Mouse (Mus musculus) testis, adult 2 months (tissue): Measurements from ENCODE around the gene Cep112. TPM values are rescaled to one million over a fixed set of nuclear protein-coding genes. Genes with fewer than 3 reads are reported as not detected.

Experiments
- H3K27ac ChIP-seq: fragments of 200-500 bp; 2 replicates; pipeline ENCODE4 v1.5.1; 2012; ENCODE audit warnings: low read depth, low read length; ENCODE audit not compliant: control insufficient read depth, insufficient read depth
- H3K27me3 ChIP-seq: fragments of 200-500 bp; 2 replicates; pipeline ENCODE4 v1.6.1; 2012; ENCODE audit warnings: mild to moderate bottlenecking, low read length, moderate library complexity; ENCODE audit not compliant: control insufficient read depth, insufficient read depth
- H3K36me3 ChIP-seq: fragments of 200-500 bp; 2 replicates; pipeline ENCODE4 v1.6.1; 2012; ENCODE audit warnings: mild to moderate bottlenecking, low read length; ENCODE audit not compliant: control insufficient read depth, insufficient read depth
- H3K4me1 ChIP-seq: fragments of 200-500 bp; 2 replicates; pipeline ENCODE4 v1.6.1; 2012; ENCODE audit warnings: low read length; ENCODE audit not compliant: control insufficient read depth, insufficient read depth
- H3K4me3 ChIP-seq: fragments of 200-500 bp; 2 replicates; pipeline ENCODE4 v1.5.1; 2012; ENCODE audit warnings: low read depth, mild to moderate bottlenecking, low read length, moderate library complexity, mixed read lengths; ENCODE audit not compliant: control insufficient read depth
- CTCF ChIP-seq: fragments of 200-500 bp; IDR thresholded peaks from 2 replicates; pipeline ENCODE4 v1.5.1; 2012; ENCODE audit warnings: low read depth, mild to moderate bottlenecking, inconsistent platforms, low read length, moderate library complexity; ENCODE audit not compliant: control insufficient read depth, insufficient read depth, insufficient replicate concordance
- POLR2A ChIP-seq: fragments of 200-500 bp; IDR thresholded peaks from 2 replicates; pipeline ENCODE4 v1.6.1; 2012; ENCODE audit warnings: low read depth, mild to moderate bottlenecking, inconsistent platforms, low read length, moderate library complexity; ENCODE audit not compliant: control insufficient read depth
- polyA plus RNA-seq: library from polyadenylated mRNA; depleted of rRNA; stranded (reverse); fragments of >200 nt; gene quantifications from 2 replicates; pipeline ENCODE4 v1.2.3, GENCODE M21; 2012

Cep112 gene
- polyA plus RNA-seq, 1 experiment = 127 TPM

DNA sequence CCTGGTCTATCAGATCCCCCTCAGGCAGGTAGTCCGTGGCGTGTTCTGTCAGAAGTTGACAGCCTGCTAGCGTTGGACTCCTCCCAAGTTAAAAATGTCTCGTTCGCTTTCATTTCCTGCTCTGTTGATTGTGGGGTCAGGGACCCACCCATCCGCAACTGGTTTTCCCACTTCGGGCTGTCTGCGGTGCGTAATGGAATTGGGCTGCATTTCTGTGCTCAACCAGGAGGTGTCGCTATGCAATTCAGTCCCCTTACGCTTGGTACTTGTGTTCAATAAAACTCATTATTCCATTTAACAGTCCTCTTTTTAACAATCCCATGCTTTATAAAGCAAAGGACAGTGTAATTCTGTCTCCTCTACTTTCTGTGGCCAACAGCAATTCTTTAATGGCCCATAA, 464.1 kb downstream of the Cep112 start:
- H3K36me3 ChIP-seq = no peaks in the 10 kb centered on the region
- H3K27ac ChIP-seq = no peak overlapping the region
- H3K27me3 ChIP-seq = no peaks in the 10 kb centered on the region
- peaks cover 30% of the 10 kb centered on the region for H3K4me1 ChIP-seq
- TF ChIP-seq CTCF = peak; percentile 50; the same call in 1 of the 2 replicates
- no peak for TF ChIP-seq POLR2A
- H3K4me3 ChIP-seq = peak overlapping the region; percentile 33; the same call in 1 of the 2 replicates

- TF ChIP-seq POLR2A (no peak), CTCF (no peak)
- Histone ChIP-seq H3K4me1 (peaks cover 26% of the 10 kb centered on the region), H3K4me3 (peak overlapping the region; percentile 76), H3K27ac (peak overlapping the region; percentile 77), H3K27me3 (no peaks in the 10 kb centered on the region), H3K36me3 (no peaks in the 10 kb centered on the region)
These were observed 465.6 kb downstream of the Cep112 start for GRCm38 (mm10) chr11:108890544-108890943.

- TF ChIP-seq CTCF (no peak), POLR2A (peak; percentile 26; the same call in 1 of the 2 replicates)
- Histone ChIP-seq H3K36me3 (no peaks in the 10 kb centered on the region), H3K4me3 (peak overlapping the region; percentile 83), H3K27me3 (no peaks in the 10 kb centered on the region), H3K4me1 (peaks cover 22% of the 10 kb centered on the region), H3K27ac (peak overlapping the region; percentile 82)
These were observed 466.3 kb downstream of the Cep112 start for GRCm38 (mm10) chr11:108891111-108891870.

GRCm38 (mm10) chr11:108891871-108892380, 466.9 kb downstream of the Cep112 start:
- peak overlapping the region; percentile 83 for H3K4me3 ChIP-seq
- H3K36me3 ChIP-seq = no peaks in the 10 kb centered on the region
- peak overlapping the region; percentile 42 for H3K27ac ChIP-seq
- peaks cover 22% of the 10 kb centered on the region for H3K4me1 ChIP-seq
- TF ChIP-seq CTCF (no peak), POLR2A (no peak)
- no peaks in the 10 kb centered on the region for H3K27me3 ChIP-seq

DNA sequence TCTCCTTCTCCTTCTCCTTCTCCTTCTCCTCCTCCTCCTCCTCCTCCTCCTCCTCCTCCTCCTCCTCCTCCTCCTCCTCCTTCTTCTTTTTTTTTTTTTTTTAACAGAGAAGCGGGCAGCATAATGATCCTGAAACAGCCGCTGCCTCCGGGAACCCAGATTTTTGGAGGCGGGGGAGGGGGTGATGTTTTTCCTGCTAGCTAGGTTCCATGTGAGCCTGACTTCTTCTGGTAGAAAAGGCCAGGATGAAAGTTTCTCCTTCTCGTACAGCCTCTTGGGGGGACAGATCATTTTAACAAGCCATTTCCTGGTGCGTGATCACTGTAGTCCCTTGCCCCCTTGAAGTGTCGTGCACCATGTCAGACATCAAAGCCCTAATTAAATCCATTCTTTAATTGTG, 467.4 kb downstream of the Cep112 start:
- Histone ChIP-seq H3K36me3 (no peaks in the 10 kb centered on the region), H3K27ac (no peak overlapping the region; the same call in 1 of the 2 replicates), H3K4me1 (peaks cover 22% of the 10 kb centered on the region), H3K4me3 (peak overlapping the region; percentile 27), H3K27me3 (no peaks in the 10 kb centered on the region)
- no peak for TF ChIP-seq CTCF
- no peak for TF ChIP-seq POLR2A

DNA sequence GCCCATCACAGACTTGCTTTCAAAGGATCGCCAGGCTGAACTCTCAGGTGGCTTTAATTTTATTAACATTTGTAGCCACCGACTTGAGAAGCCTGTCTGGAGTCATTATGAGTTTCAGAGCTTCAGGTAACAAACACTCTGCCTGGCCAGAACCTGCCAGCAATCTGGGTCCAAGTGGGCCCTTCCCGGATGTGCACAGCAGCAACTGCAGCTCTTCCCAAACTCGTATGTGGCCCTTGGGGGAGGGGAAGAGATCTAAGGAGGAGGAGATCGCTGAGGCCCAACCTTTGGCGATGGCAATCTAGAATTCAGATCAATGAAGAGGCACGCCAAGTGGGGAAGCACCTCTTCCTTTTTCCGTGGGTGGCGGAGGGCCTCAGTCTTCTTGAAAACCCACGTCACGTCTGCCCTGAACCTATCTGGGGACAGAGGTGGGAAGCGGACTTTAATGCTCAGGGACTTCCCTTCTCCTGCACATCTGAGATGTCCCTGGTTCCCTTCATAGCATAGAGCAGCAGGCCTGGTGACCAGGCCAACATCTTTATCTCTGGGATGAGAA, 468.3 kb downstream of the Cep112 start:
- Histone ChIP-seq H3K4me1 (peaks cover 22% of the 10 kb centered on the region), H3K27me3 (no peaks in the 10 kb centered on the region), H3K27ac (no peak overlapping the region), H3K4me3 (no peak overlapping the region), H3K36me3 (no peaks in the 10 kb centered on the region)
- no peak for TF ChIP-seq POLR2A
- TF ChIP-seq CTCF = no peak

- no peak overlapping the region for H3K4me3 ChIP-seq
- no peaks in the 10 kb centered on the region for H3K27me3 ChIP-seq
- peaks cover 22% of the 10 kb centered on the region for H3K4me1 ChIP-seq
- H3K36me3 ChIP-seq = no peaks in the 10 kb centered on the region
- no peak overlapping the region for H3K27ac ChIP-seq
- no peak for TF ChIP-seq CTCF
These were observed 469.0 kb downstream of the Cep112 start for GRCm38 (mm10) chr11:108893855-108894510.
